Mouse (Mus musculus) cerebellum, adult 2 months (tissue): ENCODE data around the gene BC028528. TPM values are rescaled to one million over a fixed set of nuclear protein-coding genes. Genes with fewer than 3 reads are reported as not detected.
"Not testable (repeated sequence)": the region's sequence is repeated elsewhere in the genome, so short reads cannot be mapped to it uniquely, and the experiment has no call there.

Source experiments
- DNase-seq, 2 experiments: peaks; one replicate each; pipeline ENCODE4 v3.0.0; 2021
- H3K27ac ChIP-seq: fragments of 200-500 bp; 2 replicates; pipeline ENCODE4 v1.5.1; 2012; ENCODE audit warnings: low read length, control low read depth, inconsistent platforms; ENCODE audit not compliant: insufficient read depth
- H3K27me3 ChIP-seq: fragments of 200-500 bp; 2 replicates; pipeline ENCODE4 v1.6.1; 2012; ENCODE audit warnings: inconsistent platforms, mild to moderate bottlenecking, low read length, moderate library complexity; ENCODE audit not compliant: control insufficient read depth, insufficient read depth
- H3K4me1 ChIP-seq: fragments of 200-500 bp; 2 replicates; pipeline ENCODE4 v1.6.1; 2011; ENCODE audit warnings: low read length; ENCODE audit not compliant: control insufficient read depth, insufficient read depth
- H3K4me3 ChIP-seq: fragments of 200-500 bp; replicated peaks from 2 replicates; pipeline ENCODE3; 2011; ENCODE audit warnings: mild to moderate bottlenecking, low read depth, low read length, control low read depth; ENCODE audit not compliant: insufficient read depth
- CTCF ChIP-seq: fragments of 200-500 bp; IDR thresholded peaks from 2 replicates; pipeline ENCODE4 v1.5.1; 2011; ENCODE audit warnings: low read depth, mild to moderate bottlenecking, control low read depth, low read length, moderate library complexity, borderline replicate concordance; ENCODE audit not compliant: insufficient read depth
- POLR2A ChIP-seq: fragments of 200-500 bp; IDR thresholded peaks from 2 replicates; pipeline ENCODE4 v1.6.1; 2011; ENCODE audit warnings: low read length, control low read depth, borderline replicate concordance; ENCODE audit not compliant: insufficient read depth
- WGBS: fragments of 180-500 bp; shearing (Covaris S2); methylation state at CpG from one replicate; pipeline ENCODE4 v1.1.7; 2018; 5-methylcytosine and 5-hydroxymethylcytosine counted together
- polyA plus RNA-seq: library from polyadenylated mRNA; depleted of rRNA; stranded (reverse); fragments of >200 nt; gene quantifications from 2 replicates; pipeline ENCODE4 v1.2.3, GENCODE M21; 2012

Gene BC028528
- polyA plus RNA-seq, 1 experiment: 9.0 TPM

DNA sequence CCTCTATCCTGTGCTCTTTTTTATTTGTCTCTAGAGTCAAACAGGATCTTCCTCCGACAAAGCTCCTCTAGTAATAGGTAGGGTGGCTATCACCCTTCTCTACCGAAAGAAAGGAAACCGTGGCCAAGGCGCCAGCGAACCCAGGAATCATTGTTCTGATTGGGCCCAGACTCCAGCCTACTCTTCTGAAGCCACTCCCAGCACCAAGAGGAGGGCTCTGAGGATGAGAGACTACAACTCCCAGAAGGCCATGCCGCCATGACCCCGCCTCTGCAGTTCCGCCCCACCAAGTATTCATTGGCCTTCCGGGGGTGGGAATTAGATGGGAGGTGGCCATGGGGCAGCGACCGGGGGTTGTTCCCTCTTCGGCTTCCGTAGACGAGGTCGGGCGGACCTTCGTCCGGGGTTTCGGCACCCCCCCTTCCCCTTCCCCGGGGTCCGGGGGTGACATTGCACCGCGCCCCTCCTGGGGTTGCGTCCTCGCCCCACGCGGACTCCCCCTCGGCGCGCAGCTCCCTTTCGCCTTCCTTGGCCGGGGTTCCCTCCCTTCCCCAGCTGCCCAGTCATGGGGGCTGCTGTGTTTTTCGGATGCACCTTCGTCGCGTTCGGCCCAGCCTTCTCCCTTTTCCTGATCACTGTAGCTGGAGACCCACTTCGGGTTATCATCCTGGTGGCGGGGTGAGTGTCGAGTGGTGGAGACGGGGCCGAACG, 2.0 kb upstream of the BC028528 start, which contains the start of gene Aph1a:
Gene Aph1a (plus strand): TSS at position 364 of the 711 bp plus-strand sequence.
- under 1% methylated on average over 29 of the region's 43 CpGs for WGBS

DNA sequence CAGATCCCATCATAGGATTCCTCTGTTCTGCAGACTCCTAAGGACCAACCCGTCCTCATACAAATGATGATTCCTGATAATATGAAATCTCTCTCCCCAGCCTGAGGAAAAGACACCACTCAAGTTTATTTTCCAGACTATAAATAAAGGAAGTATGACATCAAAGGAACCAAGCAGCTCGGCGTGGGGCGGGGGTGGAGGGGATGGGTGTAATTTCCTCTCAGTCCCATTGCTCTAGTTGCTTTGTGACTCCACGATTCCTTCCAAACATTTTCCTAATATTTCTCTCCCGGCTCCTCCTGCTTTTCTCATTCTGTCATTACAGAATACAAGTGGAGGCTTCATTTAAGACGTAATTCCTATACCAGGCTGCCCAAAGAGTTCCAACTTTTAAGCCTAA, 1.3 kb upstream of the BC028528 start:
- no peaks in the 10 kb centered on the region for H3K27me3 ChIP-seq
- 25% methylated on average over 7 of the region's 7 CpGs for WGBS
- TF ChIP-seq POLR2A (no peak), CTCF (no peak)
- peaks cover 6% of the 10 kb centered on the region for H3K4me1 ChIP-seq
- no peak overlapping the region for H3K27ac ChIP-seq
- DNase-seq: no peak
- H3K4me3 ChIP-seq: peak overlapping the region; percentile 21

More for the DNA sequence above, 2.0 kb upstream of the BC028528 start, which contains the start of gene Aph1a:
- H3K27ac ChIP-seq: peak within 1 kb of the TSS; percentile 82
- peak within 1 kb of the TSS; percentile 96 for H3K4me3 ChIP-seq
- H3K4me1 ChIP-seq, H3K27me3 ChIP-seq: not testable (repeated sequence)
- peak; percentile 95 to 98 for DNase-seq
- TF ChIP-seq POLR2A: peak; percentile 73; the same call in 1 of the 2 replicates

- H3K4me1 ChIP-seq: peaks cover 6% of the 10 kb centered on the region
- no peak overlapping the region for H3K4me3 ChIP-seq
- TF ChIP-seq POLR2A: no peak
- TF ChIP-seq CTCF: no peak
- WGBS: 41% methylated on average over 11 of the region's 11 CpGs
- H3K27ac ChIP-seq: no peak overlapping the region
- H3K27me3 ChIP-seq: no peaks in the 10 kb centered on the region
- no peak for DNase-seq
Measured at GRCm38 (mm10) chr3:95892066-95893052, 554 bp upstream of the BC028528 start.

GRCm38 (mm10) chr3:95889664-95890063, 2.1 kb downstream of the BC028528 start:
- DNase-seq: no peak
- Histone ChIP-seq H3K27ac (no peak overlapping the region), H3K4me3 (no peak overlapping the region), H3K4me1 (no peaks in the 10 kb centered on the region), H3K27me3 (no peaks in the 10 kb centered on the region)
- 77% methylated on average over 3 of the region's 3 CpGs for WGBS
- TF ChIP-seq CTCF: no peak
- TF ChIP-seq POLR2A: no peak

- WGBS: 79% methylated on average over 4 of the region's 4 CpGs
- Histone ChIP-seq H3K27me3 (no peaks in the 10 kb centered on the region), H3K4me3 (no peak overlapping the region), H3K4me1 (no peaks in the 10 kb centered on the region), H3K27ac (no peak overlapping the region)
- DNase-seq: no peak
- TF ChIP-seq CTCF: no peak
- no peak for TF ChIP-seq POLR2A
Measured at GRCm38 (mm10) chr3:95887596-95887995, 4.2 kb downstream of the BC028528 start.

DNA sequence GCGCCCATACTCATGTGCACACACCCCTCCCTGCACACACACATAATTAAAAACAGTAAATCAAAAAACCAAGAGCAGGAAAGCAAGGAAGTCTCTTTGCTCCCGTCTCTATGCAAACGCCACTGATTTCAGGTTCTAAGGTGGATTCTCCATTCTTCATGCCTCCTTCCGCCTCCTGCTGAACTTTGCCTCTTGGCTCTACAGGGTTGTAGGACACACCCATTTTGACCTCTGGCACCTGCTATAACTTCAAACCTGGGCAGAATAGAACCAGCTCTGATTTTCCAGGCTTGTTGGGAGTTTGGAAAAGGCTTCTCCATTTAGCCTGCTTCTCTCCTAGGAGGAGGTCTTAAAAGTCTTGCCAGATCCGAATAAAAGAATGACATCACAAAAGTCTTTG, 7.4 kb downstream of the BC028528 start:
- no peak for DNase-seq
- Histone ChIP-seq H3K27ac (no peak overlapping the region), H3K27me3 (no peaks in the 10 kb centered on the region), H3K4me1 (peaks cover 3% of the 10 kb centered on the region), H3K4me3 (no peak overlapping the region)
- WGBS: 88% methylated on average over 5 of the region's 5 CpGs
- TF ChIP-seq POLR2A (no peak), CTCF (no peak)

DNA sequence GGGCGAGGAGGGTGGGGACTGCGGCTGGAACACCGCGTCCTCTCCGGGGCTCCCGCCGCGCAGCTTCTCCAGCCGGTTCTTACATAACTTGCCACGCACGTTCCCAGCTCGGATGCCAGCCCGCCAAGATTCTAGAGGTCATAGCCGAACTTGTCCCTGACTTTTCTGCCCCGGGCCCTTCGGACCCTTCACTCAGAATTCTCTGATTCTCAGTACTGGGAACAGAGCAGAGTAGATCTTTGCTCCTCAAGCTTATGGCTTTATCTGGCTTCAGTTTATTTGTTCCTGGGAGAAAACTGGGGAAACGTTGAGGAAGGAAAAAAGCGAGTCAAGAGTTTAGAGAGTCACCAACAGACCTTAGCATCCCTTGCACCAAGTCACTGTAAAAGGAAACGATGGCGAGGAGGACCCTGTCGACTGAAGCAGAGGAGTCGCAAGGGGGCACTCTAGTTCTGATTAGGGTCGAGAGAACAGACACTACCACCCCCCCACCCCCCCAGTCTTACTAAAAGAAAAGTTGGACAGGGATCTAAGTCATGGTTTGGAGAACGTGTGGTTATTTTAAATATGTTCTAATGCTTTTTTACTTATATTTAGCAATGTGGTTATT, 8.9 kb downstream of the BC028528 start:
- Histone ChIP-seq H3K4me1 (peaks cover 5% of the 10 kb centered on the region), H3K4me3 (peak overlapping the region; percentile 77), H3K27me3 (no peaks in the 10 kb centered on the region), H3K27ac (peak overlapping the region; percentile 87)
- WGBS: 3% methylated on average over 24 of the region's 24 CpGs
- DNase-seq: peak; percentile 62 to 64
- TF ChIP-seq CTCF (peak; percentile 49; the same call in 1 of the 2 replicates), POLR2A (no peak; the same call in 1 of the 2 replicates)
